Mouse (Mus musculus) midbrain, embryonic 16.5 days (tissue): Measurements from ENCODE around the gene Cdk5r1. TPM values are rescaled to one million over a fixed set of nuclear protein-coding genes. Genes with fewer than 3 reads are reported as not detected.
"Not testable (repeated sequence)": the region's sequence is repeated elsewhere in the genome, so short reads cannot be mapped to it uniquely, and the experiment has no call there.

Experiments
- ATAC-seq: fragments of 200-750 bp; cut with Nextera tagmentation; 2 replicates; pipeline ENCODE4 v1.8.0; 2017; ENCODE audit warnings: moderate TSS enrichment
- H3K27ac ChIP-seq: fragments of 300-500 bp; sonication (generic); 2 replicates; pipeline ENCODE4 v1.5.1; 2014; ENCODE audit warnings: mild to moderate bottlenecking, low read length, mixed read lengths
- H3K27me3 ChIP-seq: fragments of 300-500 bp; sonication (generic); 2 replicates; pipeline ENCODE4 v1.6.1; 2014; ENCODE audit warnings: low read depth, low read length, mixed read lengths; ENCODE audit not compliant: control insufficient read depth, insufficient read depth
- H3K36me3 ChIP-seq: fragments of 300-500 bp; sonication (generic); 2 replicates; pipeline ENCODE4 v1.6.1; 2014; ENCODE audit warnings: mild to moderate bottlenecking, low read length, moderate library complexity, mixed read lengths; ENCODE audit not compliant: control insufficient read depth, insufficient read depth
- H3K4me1 ChIP-seq: fragments of 300-500 bp; sonication (generic); 2 replicates; pipeline ENCODE4 v1.6.1; 2014; ENCODE audit warnings: mild to moderate bottlenecking, low read length, mixed read lengths; ENCODE audit not compliant: control insufficient read depth, insufficient read depth
- H3K4me2 ChIP-seq: fragments of 300-500 bp; sonication (generic); 2 replicates; pipeline ENCODE4 v1.6.1; 2014; ENCODE audit warnings: mild to moderate bottlenecking, low read length, mixed read lengths
- H3K4me3 ChIP-seq: fragments of 300-500 bp; sonication (generic); 2 replicates; pipeline ENCODE4 v1.5.1; 2014; ENCODE audit warnings: low read depth, mild to moderate bottlenecking, low read length, moderate library complexity, mixed read lengths
- H3K9ac ChIP-seq: fragments of 300-500 bp; sonication (generic); 2 replicates; pipeline ENCODE4 v1.6.1; 2014; ENCODE audit warnings: low read depth, low read length, mixed read lengths
- H3K9me3 ChIP-seq: fragments of 300-500 bp; sonication (generic); replicated peaks from 2 replicates; pipeline ENCODE4 v1.6.1; 2014; ENCODE audit warnings: mild to moderate bottlenecking, low read length, mixed read lengths; ENCODE audit not compliant: control insufficient read depth, poor library complexity, severe bottlenecking
- WGBS: fragments of 180-500 bp; shearing (Covaris S2); extraction: QIAGEN DNeasy Blood & Tissue Kit; methylation state at CpG from one replicate; pipeline ENCODE4 v1.1.7; 2014; 5-methylcytosine and 5-hydroxymethylcytosine counted together
- polyA plus RNA-seq: library from polyadenylated mRNA; unstranded; fragments of >200 nt; fragmentation: Nextera tagmentation; extraction: Ambion mirVana; gene quantifications from 2 replicates; pipeline ENCODE4 v1.2.1, GENCODE M21; 2015

The Cdk5r1 gene
- polyA plus RNA-seq, 1 experiment from 2014 or later, result 90.2 TPM

DNA sequence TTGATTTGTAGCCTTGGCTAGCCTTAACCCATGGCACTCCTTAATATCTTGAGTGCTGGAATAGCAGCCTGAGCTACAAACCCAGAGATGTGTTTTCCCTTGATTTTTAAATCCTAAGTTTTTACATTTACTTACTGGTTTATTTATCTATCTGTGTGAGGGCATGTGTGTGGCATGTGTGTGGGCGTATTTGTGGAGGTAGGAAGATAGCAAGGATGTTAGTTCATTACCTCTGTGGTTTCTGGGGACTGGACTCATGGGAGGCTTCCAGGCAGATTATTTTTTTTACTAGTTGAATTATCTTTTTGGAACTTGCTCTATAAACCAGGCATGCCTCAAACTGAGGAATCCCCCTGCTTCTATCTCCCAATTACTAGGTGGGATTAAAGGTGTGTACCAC lies 23.6 kb upstream of the Cdk5r1 start:
- H3K4me1 ChIP-seq, result no peaks in the 10 kb centered on the region
- H3K27ac ChIP-seq, result no peak overlapping the region
- no peak overlapping the region for H3K4me2 ChIP-seq
- whole genome bisulfite sequencing, result 92% methylated on average over 1 of the region's 1 CpGs
- H3K4me3 ChIP-seq, result no peak overlapping the region
- no peak for ATAC-seq
- H3K36me3 ChIP-seq, result peaks cover 2% of the 10 kb centered on the region; the same call in 1 of the 2 replicates
- H3K27me3 ChIP-seq, result no peaks in the 10 kb centered on the region
- H3K9me3 ChIP-seq, result no peaks in the 10 kb centered on the region
- H3K9ac ChIP-seq, result no peak overlapping the region

DNA sequence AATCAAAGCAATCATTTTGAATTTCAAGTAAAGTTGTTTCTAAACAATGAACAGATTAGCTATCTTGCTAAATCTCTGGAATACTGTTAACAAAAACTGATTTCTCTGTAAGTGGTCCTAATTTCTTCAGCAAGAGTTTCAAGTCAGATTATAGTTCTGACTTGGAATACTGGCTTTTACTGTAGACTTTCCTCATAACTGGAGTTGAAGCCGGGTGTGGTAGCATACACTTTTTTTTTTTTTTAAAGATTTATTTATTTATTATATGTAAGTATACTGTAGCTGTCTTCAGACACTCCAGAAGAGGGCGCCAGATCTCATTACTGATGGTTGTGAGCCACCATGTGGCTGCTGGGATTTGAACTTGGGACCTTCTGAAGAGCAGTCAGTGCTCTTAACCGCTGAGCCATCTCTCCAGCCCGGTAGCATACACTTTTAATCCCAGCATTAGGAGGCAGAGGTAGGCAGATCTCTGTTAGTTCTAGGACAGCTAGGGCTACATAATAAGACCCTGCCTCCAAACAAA lies 13.2 kb upstream of the Cdk5r1 start:
- not testable (repeated sequence) for H3K4me2 ChIP-seq, H3K4me1 ChIP-seq, H3K9ac ChIP-seq, ATAC-seq, H3K9me3 ChIP-seq, H3K27me3 ChIP-seq, H3K4me3 ChIP-seq, H3K27ac ChIP-seq
- 92% methylated on average over 4 of the region's 4 CpGs for WGBS
- H3K36me3 ChIP-seq, result peaks cover 41% of the 10 kb centered on the region

DNA sequence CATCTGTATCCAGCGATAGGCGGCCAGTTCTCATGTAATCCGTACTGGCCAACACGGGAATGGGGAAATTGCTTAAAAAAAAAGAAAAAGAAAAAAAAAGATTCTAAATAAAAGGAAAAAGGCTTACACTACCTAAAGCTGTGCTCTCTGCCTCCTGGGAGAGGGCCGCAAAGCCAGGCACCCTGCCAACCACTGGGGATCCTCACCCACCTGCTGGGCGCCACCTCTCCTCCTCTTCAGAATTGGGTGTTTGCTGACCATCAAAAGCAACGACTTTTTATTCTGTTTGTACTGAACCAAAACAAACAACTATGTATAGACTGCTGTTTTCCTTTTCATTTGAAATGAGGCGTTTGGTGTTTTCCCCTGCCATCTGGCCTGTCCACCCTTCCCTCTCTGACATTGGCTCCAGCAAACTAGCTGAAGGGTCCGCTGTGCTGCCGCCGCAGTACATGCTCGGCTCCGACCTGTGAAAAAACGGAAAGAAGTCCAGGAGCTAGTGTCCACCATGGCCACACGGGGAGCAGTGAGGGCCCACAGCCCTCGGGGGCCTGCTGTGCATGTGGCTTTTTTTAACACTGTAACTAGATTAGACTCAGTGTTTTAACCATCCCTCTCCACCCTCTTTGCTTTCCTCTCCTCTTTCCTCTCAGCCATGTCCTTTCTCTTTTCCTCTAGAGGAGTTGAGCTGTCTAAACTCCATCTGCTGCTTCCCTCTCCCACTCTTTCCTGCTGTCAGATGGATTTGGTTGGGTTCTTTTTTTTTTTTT lies 4.8 kb upstream of the Cdk5r1 start:
- no peak overlapping the region for H3K9ac ChIP-seq
- H3K9me3 ChIP-seq, result no peaks in the 10 kb centered on the region
- no peaks in the 10 kb centered on the region for H3K27me3 ChIP-seq
- ATAC-seq, result no peak
- peaks cover 15% of the 10 kb centered on the region for H3K36me3 ChIP-seq
- no peaks in the 10 kb centered on the region; the same call in 1 of the 2 replicates for H3K4me1 ChIP-seq
- H3K4me2 ChIP-seq, result no peak overlapping the region
- H3K4me3 ChIP-seq, result no peak overlapping the region
- no peak overlapping the region for H3K27ac ChIP-seq
- WGBS, result 75% methylated on average over 16 of the region's 16 CpGs

DNA sequence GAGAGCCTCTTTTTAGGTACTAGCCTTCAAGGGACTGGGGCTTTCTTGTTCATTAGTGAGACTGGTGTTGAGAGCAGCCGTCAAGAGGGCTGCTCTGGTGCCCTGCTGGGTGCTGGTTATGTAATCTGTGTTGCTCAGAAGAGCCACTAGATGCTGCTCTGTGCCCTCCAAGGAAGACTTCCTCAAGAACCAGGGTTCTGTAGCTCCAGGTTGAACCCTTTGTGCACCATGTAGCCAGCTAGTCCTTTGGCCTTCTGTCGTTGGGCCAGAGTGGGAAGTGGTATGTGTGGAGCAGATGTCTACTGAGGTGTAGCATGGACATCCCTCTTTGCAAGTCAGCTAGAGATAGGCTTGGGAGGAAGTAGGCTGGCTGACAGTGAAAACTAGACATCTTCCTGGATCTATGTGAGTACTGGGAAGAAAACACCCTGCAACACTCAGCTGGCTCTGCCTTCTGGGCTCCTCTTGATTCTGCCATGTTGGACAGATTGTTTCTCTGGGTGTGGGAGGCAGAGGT lies 2.6 kb upstream of the Cdk5r1 start:
- Histone ChIP-seq H3K4me3 (no peak overlapping the region), H3K36me3 (peaks cover 8% of the 10 kb centered on the region), H3K9me3 (no peaks in the 10 kb centered on the region), H3K9ac (no peak overlapping the region), H3K4me1 (no peaks in the 10 kb centered on the region; the same call in 1 of the 2 replicates), H3K27ac (no peak overlapping the region), H3K4me2 (no peak overlapping the region), H3K27me3 (no peaks in the 10 kb centered on the region)
- 32% methylated on average over 2 of the region's 2 CpGs for WGBS
- no peak for ATAC-seq

- H3K27me3 ChIP-seq, result no peaks in the 10 kb centered on the region
- H3K4me2 ChIP-seq, result no peak overlapping the region
- H3K36me3 ChIP-seq, result peaks cover 5% of the 10 kb centered on the region
- no peak overlapping the region for H3K9ac ChIP-seq
- no peaks in the 10 kb centered on the region; the same call in 1 of the 2 replicates for H3K4me1 ChIP-seq
- no peaks in the 10 kb centered on the region for H3K9me3 ChIP-seq
- no peak for ATAC-seq
- WGBS, result 96% methylated on average over 11 of the region's 11 CpGs
- H3K4me3 ChIP-seq, result no peak overlapping the region
- H3K27ac ChIP-seq, result no peak overlapping the region
These were observed 2.0 kb upstream of the Cdk5r1 start for GRCm38 (mm10) chr11:80474846-80475245.

GRCm38 (mm10) chr11:80475544-80475943 lies 1.3 kb upstream of the Cdk5r1 start:
- Histone ChIP-seq H3K4me2 (no peak overlapping the region), H3K4me3 (no peak overlapping the region), H3K4me1 (no peaks in the 10 kb centered on the region; the same call in 1 of the 2 replicates), H3K27ac (peak overlapping the region; percentile 95; the same call in 1 of the 2 replicates), H3K36me3 (no peaks in the 10 kb centered on the region; the same call in 1 of the 2 replicates), H3K27me3 (no peaks in the 10 kb centered on the region), H3K9me3 (no peaks in the 10 kb centered on the region), H3K9ac (no peak overlapping the region)
- 85% methylated on average over 9 of the region's 9 CpGs for WGBS
- ATAC-seq, result no peak

GRCm38 (mm10) chr11:80477341-80478199 lies 747 bp downstream of the Cdk5r1 start:
- peak overlapping the region; percentile 99 for H3K27ac ChIP-seq
- H3K4me1 ChIP-seq, result peaks cover 14% of the 10 kb centered on the region
- H3K36me3 ChIP-seq, result no peaks in the 10 kb centered on the region; the same call in 1 of the 2 replicates
- peak overlapping the region; percentile 99 for H3K9ac ChIP-seq
- H3K4me2 ChIP-seq, result peak overlapping the region; percentile 83
- peak; percentile 26 for ATAC-seq
- no peaks in the 10 kb centered on the region for H3K27me3 ChIP-seq
- 6% methylated on average over 50 of the region's 55 CpGs for WGBS
- H3K4me3 ChIP-seq, result peak overlapping the region; percentile 86
- no peaks in the 10 kb centered on the region for H3K9me3 ChIP-seq

DNA sequence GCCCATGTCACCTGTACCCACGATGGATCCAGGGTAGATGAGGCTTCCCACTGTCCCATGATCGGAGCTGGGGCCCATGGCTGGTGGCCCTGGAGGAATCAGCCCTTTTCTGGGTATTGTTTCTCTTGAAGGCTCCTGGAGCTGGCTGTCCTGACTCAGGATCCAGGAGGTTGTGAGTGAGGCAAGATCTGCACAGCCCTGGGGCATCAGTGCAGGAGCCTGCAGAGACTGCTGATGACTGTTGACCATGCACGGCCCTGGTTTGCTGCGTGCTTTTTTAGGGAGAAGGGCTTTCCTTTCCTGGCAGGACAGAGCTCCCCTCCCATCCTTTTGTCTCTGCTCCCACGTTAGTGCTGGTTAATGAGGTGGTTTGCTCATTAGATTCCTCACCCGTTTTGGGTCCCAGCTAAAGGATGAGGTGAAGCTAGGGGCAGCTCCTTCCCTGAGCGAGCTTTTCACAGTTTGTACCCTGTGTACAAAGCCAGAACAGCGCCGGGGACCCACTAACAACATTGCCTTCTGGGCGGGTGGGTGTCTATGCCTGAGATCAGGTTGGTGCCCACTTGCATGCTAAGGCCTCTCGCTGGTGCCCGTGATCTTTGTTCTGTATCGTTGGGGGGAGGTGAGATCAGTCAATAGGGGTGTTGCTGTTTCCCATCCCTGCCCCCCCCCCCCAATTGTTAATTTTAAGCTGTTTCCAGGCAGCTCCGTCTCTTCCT lies 2.0 kb downstream of the Cdk5r1 start:
- no peaks in the 10 kb centered on the region for H3K36me3 ChIP-seq
- no peaks in the 10 kb centered on the region for H3K9me3 ChIP-seq
- 20% methylated on average over 14 of the region's 14 CpGs for WGBS
- no peaks in the 10 kb centered on the region for H3K27me3 ChIP-seq
- ATAC-seq, result no peak
- H3K27ac ChIP-seq, result peak overlapping the region; percentile 99
- H3K9ac ChIP-seq, result peak overlapping the region; percentile 99
- H3K4me1 ChIP-seq, result peaks cover 27% of the 10 kb centered on the region
- H3K4me2 ChIP-seq, result peak overlapping the region; percentile 83
- H3K4me3 ChIP-seq, result peak overlapping the region; percentile 86
